Mouse (Mus musculus) thymus, adult 2 months (tissue): Measurements from ENCODE around the gene Irf6.

Source experiments
- CTCF ChIP-seq: fragments of 200-500 bp; IDR thresholded peaks from 2 replicates; pipeline ENCODE4 v1.5.1; 2012; ENCODE audit warnings: mild to moderate bottlenecking, control low read depth, low read length, moderate library complexity, borderline replicate concordance; ENCODE audit not compliant: control insufficient read depth, poor library complexity, insufficient read depth; ENCODE audit errors: extremely low read depth
- POLR2A ChIP-seq: fragments of 200-500 bp; IDR thresholded peaks from 2 replicates; pipeline ENCODE4 v1.6.1; 2012; ENCODE audit warnings: mild to moderate bottlenecking, low read length, control low read depth, moderate library complexity; ENCODE audit not compliant: control insufficient read depth, poor library complexity, insufficient read depth; ENCODE audit errors: extremely low read depth

DNA sequence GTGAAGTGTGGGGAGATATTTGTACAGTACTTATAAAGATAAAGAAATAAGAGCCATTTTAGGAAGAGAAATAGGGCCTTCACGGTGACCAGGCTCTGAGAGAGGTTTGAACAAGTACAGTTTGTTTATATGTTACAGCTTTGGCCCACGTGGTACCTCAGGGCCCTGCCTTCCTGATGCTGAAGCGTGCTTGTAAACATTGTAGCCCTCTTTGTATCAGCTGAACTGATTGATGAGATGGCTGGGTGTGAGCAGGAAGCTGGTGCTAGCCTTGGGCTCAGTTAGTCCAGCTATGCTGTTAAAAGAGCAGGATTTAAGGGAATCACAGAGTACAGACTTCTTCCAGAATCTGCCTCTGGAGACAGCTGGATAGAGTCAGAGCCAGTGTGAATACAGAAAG is 6.3 kb downstream of the Irf6 start:
- no peak for TF ChIP-seq CTCF
- no peak for TF ChIP-seq POLR2A
